Mouse (Mus musculus) ES-E14 (cell line): ENCODE measurements at regions not wholly inside any gene's neighbourhood (a gene's known extent, or its start where the extent isn't known, plus 50 kb on each side); places are given as distances from the start of the nearest gene placed in this dataset.

Experiments used
- CHD2 ChIP-seq: IDR thresholded peaks from 2 replicates; pipeline ENCODE4 v1.6.1; 2014; ENCODE audit warnings: mild to moderate bottlenecking, low read depth, low read length, inconsistent platforms
- HCFC1 ChIP-seq: IDR thresholded peaks from 2 replicates; pipeline ENCODE4 v1.6.1; 2012; ENCODE audit warnings: low read length, inconsistent platforms, borderline replicate concordance; ENCODE audit not compliant: insufficient read depth
- MAFK ChIP-seq: IDR thresholded peaks from 2 replicates; pipeline ENCODE4 v1.6.1; 2014; ENCODE audit warnings: mild to moderate bottlenecking, low read depth, low read length, inconsistent platforms; ENCODE audit not compliant: insufficient read depth
- ZC3H11A ChIP-seq: IDR thresholded peaks from 2 replicates; pipeline ENCODE4 v1.6.1; 2012; ENCODE audit warnings: low read depth, mild to moderate bottlenecking, inconsistent platforms, low read length, borderline replicate concordance

DNA sequence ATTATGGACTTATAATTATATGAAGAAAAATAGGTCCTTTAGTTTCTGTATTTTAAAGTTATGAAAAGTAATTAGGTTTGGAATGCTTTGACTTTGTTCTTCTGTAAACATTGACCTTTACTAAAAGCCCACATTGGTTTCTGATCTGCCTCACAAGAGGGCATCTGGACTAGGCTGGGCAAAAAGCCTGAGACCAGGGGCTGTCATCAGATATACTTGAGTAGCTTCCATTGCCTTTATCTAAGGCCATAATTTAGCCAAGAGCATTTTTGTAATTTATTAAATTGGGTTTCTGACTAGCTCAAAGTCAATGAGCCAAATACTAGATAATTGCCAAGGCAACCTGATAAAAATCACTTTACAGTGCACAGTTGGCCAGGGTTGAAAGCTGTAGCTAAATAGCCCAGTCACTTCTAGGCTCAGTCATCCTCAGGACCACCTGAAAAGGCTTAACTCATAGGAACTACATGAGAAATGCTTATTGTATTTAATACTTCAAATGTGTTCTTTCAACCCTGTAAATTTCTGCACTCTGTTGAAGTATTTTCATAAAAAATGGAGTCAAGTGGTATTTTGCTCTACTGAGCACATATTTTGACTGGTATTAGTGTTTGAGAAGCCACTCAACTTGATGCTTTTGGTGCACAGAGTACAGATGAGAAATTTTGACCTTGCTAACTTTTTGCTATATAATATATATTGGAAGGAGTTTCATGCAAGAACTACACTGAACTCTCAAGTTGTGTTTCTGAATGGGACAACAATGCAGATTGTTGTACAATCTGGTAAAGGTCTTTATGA, 1410.9 kb upstream of the Slc10a2 start:
- TF ChIP-seq CHD2 (no peak), HCFC1 (no peak), ZC3H11A (no peak), MAFK (no peak)
